Mouse (Mus musculus) lung, embryonic 15.5 days (tissue): Measurements from ENCODE around the gene Hdac9. TPM values are rescaled to one million over a fixed set of nuclear protein-coding genes. Genes with fewer than 3 reads are reported as not detected.

ENCODE experiments used
- ATAC-seq: fragments of 200-750 bp; cut with Nextera tagmentation; 2 replicates; pipeline ENCODE4 v1.8.0; 2017; ENCODE audit warnings: moderate number of reproducible peaks, borderline replicate concordance; ENCODE audit not compliant: low FRiP score, low TSS enrichment; ENCODE audit errors: extremely low read depth
- H3K27ac ChIP-seq: fragments of 300-500 bp; sonication (generic); 2 replicates; pipeline ENCODE4 v1.5.1; 2015; ENCODE audit warnings: moderate library complexity, mild to moderate bottlenecking, inconsistent platforms
- H3K27me3 ChIP-seq: fragments of 300-500 bp; sonication (generic); 2 replicates; pipeline ENCODE4 v1.6.1; 2015; ENCODE audit warnings: inconsistent platforms
- H3K36me3 ChIP-seq: fragments of 300-500 bp; sonication (generic); 2 replicates; pipeline ENCODE4 v1.6.1; 2015; ENCODE audit warnings: inconsistent platforms
- H3K4me1 ChIP-seq: fragments of 300-500 bp; sonication (generic); 2 replicates; pipeline ENCODE4 v1.6.1; 2015; ENCODE audit warnings: inconsistent platforms
- H3K4me2 ChIP-seq: fragments of 300-500 bp; sonication (generic); 2 replicates; pipeline ENCODE4 v1.6.1; 2015; ENCODE audit warnings: inconsistent platforms, mild to moderate bottlenecking, moderate library complexity
- H3K4me3 ChIP-seq: fragments of 300-500 bp; sonication (generic); 2 replicates; pipeline ENCODE4 v1.5.1; 2015; ENCODE audit warnings: mild to moderate bottlenecking, inconsistent platforms
- H3K9ac ChIP-seq: fragments of 300-500 bp; sonication (generic); 2 replicates; pipeline ENCODE4 v1.6.1; 2015; ENCODE audit warnings: inconsistent platforms
- H3K9me3 ChIP-seq: fragments of 300-500 bp; sonication (generic); 2 replicates; pipeline ENCODE4 v1.6.1; 2016; ENCODE audit warnings: inconsistent platforms
- WGBS: fragments of 180-500 bp; shearing (Covaris S2); methylation state at CpG from one replicate; pipeline ENCODE4 v1.1.7; 2015; 5-methylcytosine and 5-hydroxymethylcytosine counted together
- polyA plus RNA-seq: library from polyadenylated mRNA; unstranded; fragments of >200 nt; fragmentation: Nextera tagmentation; extraction: Ambion mirVana; gene quantifications from 2 replicates; pipeline ENCODE4 v1.2.1, GENCODE M21; 2015

The Hdac9 gene
- polyA plus RNA-seq, 1 experiment from 2014 or later = 7.5 TPM

- Histone ChIP-seq H3K4me1 (no peaks in the 10 kb centered on the region), H3K36me3 (no peaks in the 10 kb centered on the region), H3K9me3 (no peaks in the 10 kb centered on the region), H3K9ac (no peak overlapping the region), H3K27ac (no peak overlapping the region), H3K27me3 (no peaks in the 10 kb centered on the region), H3K4me2 (no peak overlapping the region), H3K4me3 (no peak overlapping the region)
- no peak for ATAC-seq
- WGBS = 57% methylated on average over 6 of the region's 6 CpGs
These were observed 399.9 kb downstream of the Hdac9 start for GRCm38 (mm10) chr12:34516769-34517562.

DNA sequence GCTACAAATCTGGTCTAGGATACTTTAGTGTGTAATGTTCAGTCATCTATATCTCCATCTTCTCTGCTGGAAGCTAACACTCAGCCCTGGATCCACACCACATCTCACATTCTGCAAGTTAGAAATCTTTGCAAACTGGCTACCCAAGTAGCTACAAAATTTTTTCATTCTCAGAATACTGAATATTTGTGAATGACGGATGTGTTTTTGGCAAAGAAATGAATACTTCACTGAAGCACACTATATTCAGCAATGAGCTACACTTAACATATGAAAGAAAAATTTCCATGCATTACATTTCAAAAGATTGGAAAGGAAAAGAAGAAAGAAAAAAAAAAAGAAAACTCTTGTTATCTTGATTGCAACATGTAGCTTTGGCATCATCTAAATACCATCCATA is 410.6 kb downstream of the Hdac9 start:
- H3K27me3 ChIP-seq = no peaks in the 10 kb centered on the region
- ATAC-seq = no peak
- WGBS = 88% methylated on average over 1 of the region's 1 CpGs
- no peaks in the 10 kb centered on the region for H3K9me3 ChIP-seq
- no peaks in the 10 kb centered on the region for H3K4me1 ChIP-seq
- H3K36me3 ChIP-seq = no peaks in the 10 kb centered on the region
- H3K4me3 ChIP-seq = no peak overlapping the region
- H3K4me2 ChIP-seq = no peak overlapping the region
- no peak overlapping the region for H3K27ac ChIP-seq
- H3K9ac ChIP-seq = no peak overlapping the region

GRCm38 (mm10) chr12:34498751-34499626 is 417.9 kb downstream of the Hdac9 start:
- Histone ChIP-seq H3K27me3 (no peaks in the 10 kb centered on the region), H3K27ac (no peak overlapping the region), H3K4me1 (no peaks in the 10 kb centered on the region), H3K4me3 (no peak overlapping the region), H3K4me2 (no peak overlapping the region), H3K9me3 (no peaks in the 10 kb centered on the region), H3K9ac (no peak overlapping the region), H3K36me3 (no peaks in the 10 kb centered on the region)
- WGBS = 65% methylated on average over 9 of the region's 9 CpGs
- ATAC-seq = no peak

- Histone ChIP-seq H3K36me3 (no peaks in the 10 kb centered on the region), H3K9ac (no peak overlapping the region), H3K27me3 (no peaks in the 10 kb centered on the region), H3K27ac (no peak overlapping the region), H3K4me1 (no peaks in the 10 kb centered on the region), H3K9me3 (no peaks in the 10 kb centered on the region), H3K4me2 (no peak overlapping the region), H3K4me3 (no peak overlapping the region)
- ATAC-seq = no peak
- 81% methylated on average over 8 of the region's 8 CpGs for WGBS
These were observed 418.6 kb downstream of the Hdac9 start for GRCm38 (mm10) chr12:34498331-34498730.

DNA sequence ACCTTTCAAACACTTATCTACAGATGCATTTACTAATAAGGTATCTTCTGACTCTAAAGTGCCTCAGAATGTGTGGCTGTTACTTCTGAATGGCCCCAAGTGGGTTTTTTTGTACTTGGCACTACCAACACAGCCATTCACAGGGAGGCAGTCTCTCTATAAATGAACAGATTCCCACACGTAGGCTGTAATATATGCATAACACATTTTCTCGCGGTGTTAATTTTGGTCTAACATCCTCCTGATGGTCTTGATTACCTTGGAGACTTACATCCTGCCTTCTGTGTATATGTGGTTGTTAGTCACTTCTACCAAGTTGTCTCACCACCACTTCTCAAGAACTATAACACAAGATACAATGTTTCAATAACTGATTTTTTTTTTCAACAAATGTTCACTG is 419.2 kb downstream of the Hdac9 start:
- no peak for ATAC-seq
- H3K27ac ChIP-seq = no peak overlapping the region
- 89% methylated on average over 3 of the region's 3 CpGs for WGBS

DNA sequence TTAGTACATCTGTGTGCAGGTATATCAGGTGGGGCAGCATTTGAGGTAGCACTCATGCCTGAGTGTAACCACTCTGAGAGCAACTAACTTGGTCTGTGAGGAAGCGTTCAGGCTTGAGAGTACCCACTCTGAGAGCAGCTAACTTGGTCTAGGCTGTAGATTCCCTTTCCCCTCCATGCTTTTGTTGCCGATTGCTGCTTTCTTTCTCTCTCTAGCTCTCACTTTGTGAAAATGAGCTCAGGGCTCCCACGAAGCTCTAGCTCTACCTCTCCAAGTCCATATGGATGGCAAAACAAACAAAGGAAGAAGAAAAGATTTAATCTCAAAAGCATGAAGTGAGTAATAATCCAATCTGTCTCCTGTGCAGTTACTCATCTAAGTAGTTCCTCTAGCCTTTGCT is 421.0 kb downstream of the Hdac9 start:
- H3K9me3 ChIP-seq = no peaks in the 10 kb centered on the region
- H3K4me1 ChIP-seq = no peaks in the 10 kb centered on the region
- WGBS = 41% methylated on average over 3 of the region's 3 CpGs
- no peak for ATAC-seq
- H3K4me3 ChIP-seq = no peak overlapping the region
- H3K9ac ChIP-seq = no peak overlapping the region
- H3K36me3 ChIP-seq = no peaks in the 10 kb centered on the region
- H3K4me2 ChIP-seq = no peak overlapping the region
- H3K27me3 ChIP-seq = no peaks in the 10 kb centered on the region
- H3K27ac ChIP-seq = no peak overlapping the region

More for the DNA sequence above, 419.2 kb downstream of the Hdac9 start:
- no peak overlapping the region for H3K4me3 ChIP-seq
- no peaks in the 10 kb centered on the region for H3K4me1 ChIP-seq
- no peaks in the 10 kb centered on the region for H3K9me3 ChIP-seq
- H3K9ac ChIP-seq = no peak overlapping the region
- no peaks in the 10 kb centered on the region for H3K27me3 ChIP-seq
- H3K4me2 ChIP-seq = no peak overlapping the region
- no peaks in the 10 kb centered on the region for H3K36me3 ChIP-seq

GRCm38 (mm10) chr12:34489629-34490028 is 427.3 kb downstream of the Hdac9 start:
- Histone ChIP-seq H3K9ac (no peak overlapping the region), H3K4me2 (no peak overlapping the region), H3K27me3 (no peaks in the 10 kb centered on the region), H3K4me3 (no peak overlapping the region), H3K27ac (no peak overlapping the region), H3K9me3 (no peaks in the 10 kb centered on the region), H3K36me3 (no peaks in the 10 kb centered on the region), H3K4me1 (no peaks in the 10 kb centered on the region)
- no peak for ATAC-seq

- no peaks in the 10 kb centered on the region for H3K4me1 ChIP-seq
- no peak overlapping the region for H3K4me2 ChIP-seq
- H3K27ac ChIP-seq = no peak overlapping the region
- no peak overlapping the region for H3K4me3 ChIP-seq
- H3K27me3 ChIP-seq = no peaks in the 10 kb centered on the region
- no peaks in the 10 kb centered on the region for H3K9me3 ChIP-seq
- no peak for ATAC-seq
- no peaks in the 10 kb centered on the region for H3K36me3 ChIP-seq
- no peak overlapping the region for H3K9ac ChIP-seq
- WGBS = 75% methylated on average over 1 of the region's 1 CpGs
These were observed 429.2 kb downstream of the Hdac9 start for GRCm38 (mm10) chr12:34487666-34488065.

GRCm38 (mm10) chr12:34487021-34487420 is 429.9 kb downstream of the Hdac9 start:
- no peak overlapping the region for H3K9ac ChIP-seq
- WGBS = 57% methylated on average over 3 of the region's 3 CpGs
- no peak for ATAC-seq
- no peak overlapping the region for H3K27ac ChIP-seq
- H3K27me3 ChIP-seq = no peaks in the 10 kb centered on the region
- H3K4me1 ChIP-seq = no peaks in the 10 kb centered on the region
- H3K9me3 ChIP-seq = no peaks in the 10 kb centered on the region
- H3K36me3 ChIP-seq = no peaks in the 10 kb centered on the region
- H3K4me2 ChIP-seq = no peak overlapping the region
- no peak overlapping the region for H3K4me3 ChIP-seq

GRCm38 (mm10) chr12:34486016-34486415 is 430.9 kb downstream of the Hdac9 start:
- H3K9me3 ChIP-seq = no peaks in the 10 kb centered on the region
- ATAC-seq = no peak

GRCm38 (mm10) chr12:34481702-34482101 is 435.2 kb downstream of the Hdac9 start:
- H3K9me3 ChIP-seq = no peaks in the 10 kb centered on the region
- no peaks in the 10 kb centered on the region for H3K27me3 ChIP-seq
- no peak overlapping the region for H3K27ac ChIP-seq
- WGBS = 91% methylated on average over 5 of the region's 5 CpGs
- no peaks in the 10 kb centered on the region for H3K4me1 ChIP-seq
- H3K9ac ChIP-seq = no peak overlapping the region
- H3K4me3 ChIP-seq = no peak overlapping the region
- H3K36me3 ChIP-seq = no peaks in the 10 kb centered on the region
- no peak overlapping the region for H3K4me2 ChIP-seq
- no peak for ATAC-seq

More at GRCm38 (mm10) chr12:34486016-34486415, 430.9 kb downstream of the Hdac9 start:
- Histone ChIP-seq H3K4me3 (no peak overlapping the region), H3K4me1 (no peaks in the 10 kb centered on the region), H3K27me3 (no peaks in the 10 kb centered on the region), H3K36me3 (no peaks in the 10 kb centered on the region), H3K4me2 (no peak overlapping the region), H3K27ac (no peak overlapping the region), H3K9ac (no peak overlapping the region)
- WGBS = 59% methylated on average over 2 of the region's 2 CpGs
